Mouse (Mus musculus) telencephalon, adult 2 months (tissue): ENCODE measurements around the gene Lypd6b.

ENCODE experiments used
- DNase-seq: peaks from one replicate; pipeline ENCODE4 v3.0.0-alpha.2; 2011; ENCODE audit warnings: low read depth, low spot score

Lypd6b gene

DNA sequence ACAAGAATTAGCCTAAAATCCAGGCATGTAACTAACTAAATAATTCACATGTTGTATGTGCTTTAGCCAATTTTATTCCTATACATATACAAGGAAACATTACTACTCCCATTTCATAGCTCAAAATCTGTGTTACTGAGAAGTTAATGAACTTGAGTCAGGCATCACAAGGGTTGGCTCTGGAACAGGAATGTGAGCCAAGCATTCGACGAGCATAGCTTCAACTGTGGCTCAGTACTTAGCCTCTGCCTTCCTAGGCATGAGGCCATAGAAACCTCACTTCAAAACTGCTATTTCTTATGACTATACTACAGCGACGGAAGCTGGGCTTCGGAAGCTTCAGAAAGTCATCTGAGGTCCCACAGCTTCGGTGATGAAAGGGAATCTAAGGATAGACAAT lies 152.9 kb downstream of the Lypd6b start:
- DNase-seq: no peak

GRCm38 (mm10) chr2:49942100-49942499 lies 154.6 kb downstream of the Lypd6b start:
- no peak for DNase-seq

DNA sequence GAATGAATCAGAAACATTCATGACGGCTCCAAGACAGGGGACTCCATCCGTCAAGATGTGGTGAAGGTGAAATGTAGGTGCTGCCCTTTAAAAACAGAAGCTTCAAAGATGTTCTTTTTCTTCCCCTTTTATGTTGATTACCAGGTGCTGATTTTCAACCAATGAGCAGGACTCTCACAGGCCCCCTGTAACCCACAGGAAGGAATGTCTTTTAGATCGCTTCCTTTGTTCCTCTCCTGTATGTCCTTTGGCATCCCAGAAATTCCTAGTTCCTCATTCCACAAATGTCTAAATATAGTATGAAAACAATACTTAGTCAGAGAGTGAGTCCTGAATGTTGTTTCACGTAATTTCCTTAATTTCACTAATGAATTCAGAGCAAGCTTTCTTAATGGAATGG lies 164.2 kb downstream of the Lypd6b start:
- DNase-seq: no peak

DNA sequence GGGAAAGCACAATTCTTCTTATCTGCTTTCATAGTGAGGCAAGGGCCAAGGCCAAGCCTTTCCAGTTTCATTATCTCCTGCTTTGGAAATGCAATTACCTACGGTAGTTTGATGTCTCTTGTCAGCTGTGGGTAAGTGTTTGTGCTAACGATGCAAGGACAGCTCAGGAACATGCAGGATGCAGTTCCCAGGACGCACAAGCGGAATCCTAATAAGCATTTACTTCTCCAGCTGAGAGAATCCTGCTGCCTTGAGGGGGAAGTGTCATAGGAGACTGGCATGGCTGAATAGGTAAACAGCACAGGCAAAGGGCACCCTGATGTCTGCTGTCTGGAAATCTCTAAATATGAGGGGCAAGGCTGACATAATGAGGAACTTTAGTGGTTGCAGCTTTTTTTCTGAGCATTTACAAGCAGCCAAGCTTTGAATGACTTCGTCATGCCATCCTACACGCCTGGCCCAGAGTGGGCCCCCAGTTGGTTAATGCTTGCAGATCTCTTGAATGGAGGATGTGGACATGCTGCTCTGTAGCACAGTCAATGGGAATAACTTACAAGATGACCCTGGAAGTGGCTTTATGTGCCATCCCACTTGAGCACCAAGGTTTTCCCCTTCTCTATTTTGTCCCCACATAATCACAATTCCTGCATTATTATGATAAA lies 165.3 kb downstream of the Lypd6b start:
- DNase-seq: no peak

DNA sequence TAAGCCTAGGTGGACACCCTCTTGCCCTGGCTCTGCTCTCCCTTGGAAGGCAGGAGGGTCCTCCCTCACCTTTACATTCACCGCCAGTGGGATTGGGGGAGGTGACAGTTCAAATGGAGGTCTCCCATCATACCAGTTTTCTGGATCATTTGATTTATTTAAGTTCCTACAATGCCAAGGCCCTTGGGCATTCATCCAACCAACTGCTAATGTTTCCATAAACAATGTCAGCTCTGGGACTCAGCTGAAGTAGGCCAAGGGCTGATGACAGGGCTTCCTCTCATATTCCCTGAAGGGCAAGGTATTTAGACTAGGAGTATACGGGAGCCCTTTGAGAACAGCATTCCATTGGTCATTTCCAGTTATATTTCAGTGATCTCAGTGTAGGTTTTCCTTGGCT lies 170.0 kb downstream of the Lypd6b start:
- DNase-seq: no peak

GRCm38 (mm10) chr2:49961991-49962390 lies 174.5 kb downstream of the Lypd6b start:
- DNase-seq: no peak

DNA sequence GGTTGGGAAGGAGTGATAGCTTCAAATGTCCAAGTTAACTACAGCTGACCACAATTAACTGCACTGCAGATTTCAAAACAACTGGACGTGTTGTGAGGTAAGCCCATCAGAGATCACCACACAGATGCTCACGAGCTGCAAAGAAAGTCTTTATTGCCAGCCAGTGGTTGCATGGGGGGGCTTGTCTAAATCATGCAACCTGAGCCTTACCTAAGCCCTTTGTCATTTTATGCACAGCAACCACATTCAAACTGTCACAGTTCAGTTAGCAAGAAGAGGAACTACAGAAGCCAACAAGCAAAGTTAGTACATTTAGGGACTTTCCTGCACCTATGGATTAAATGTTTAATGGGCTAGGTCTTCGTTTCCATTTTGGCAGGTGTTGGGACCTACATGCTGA lies 177.4 kb downstream of the Lypd6b start:
- no peak for DNase-seq

DNA sequence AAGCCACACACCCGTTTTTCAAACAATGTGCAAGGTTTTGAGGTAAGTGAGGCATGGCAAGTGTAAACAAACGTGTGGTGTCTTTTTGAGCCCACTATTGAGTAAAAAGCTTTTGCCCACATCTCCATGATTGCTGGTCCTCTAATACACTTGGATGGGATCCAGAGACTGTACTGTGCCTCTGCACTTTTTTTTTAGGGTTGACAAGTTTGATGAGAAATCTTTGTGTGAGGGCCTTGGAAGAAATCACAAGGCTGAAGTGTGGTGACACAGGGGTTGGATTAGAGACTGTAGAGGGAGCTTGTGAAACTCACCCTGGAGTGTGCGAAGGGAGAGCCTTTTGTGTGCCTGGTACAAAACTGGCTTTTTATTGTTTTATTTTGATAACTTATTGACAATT lies 180.3 kb downstream of the Lypd6b start:
- no peak for DNase-seq

DNA sequence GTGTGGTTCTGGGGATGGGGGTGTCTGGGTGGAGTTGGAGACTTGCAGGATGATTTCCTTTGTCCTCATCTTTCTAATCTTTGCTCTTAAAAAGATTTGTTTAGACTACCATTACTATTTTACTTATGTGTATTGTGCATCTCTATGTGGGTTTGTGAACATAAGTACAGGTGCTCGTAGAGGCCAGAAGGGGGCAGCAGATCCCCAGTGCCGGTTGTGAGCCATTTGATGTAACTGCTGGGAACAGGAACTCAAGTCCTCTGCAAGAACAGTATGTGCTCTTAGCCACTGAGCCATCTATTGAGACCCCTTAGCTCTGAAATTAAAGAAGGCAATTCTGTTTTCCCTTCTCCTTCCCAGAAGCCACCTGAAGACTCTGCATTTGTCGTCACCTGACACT lies 183.5 kb downstream of the Lypd6b start:
- no peak for DNase-seq

DNA sequence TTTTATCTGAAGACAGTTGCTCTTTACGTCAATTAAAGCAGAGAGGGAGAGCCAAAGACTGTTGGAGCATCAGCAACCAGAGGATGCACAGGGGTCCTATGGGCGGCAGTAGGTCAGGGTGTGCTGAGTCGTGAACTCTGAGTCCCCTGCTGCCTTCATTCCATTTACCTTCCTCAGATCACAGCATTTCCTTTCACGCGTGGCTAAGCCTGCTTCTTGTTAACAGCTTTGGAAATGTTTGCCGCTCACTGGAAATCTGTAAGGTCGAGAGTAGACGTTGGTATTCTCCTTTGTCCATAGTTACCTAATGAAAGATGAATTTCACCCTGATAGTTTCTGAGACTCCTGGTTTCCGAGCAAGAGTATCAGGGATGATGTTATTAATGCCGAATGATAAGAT lies 191.1 kb downstream of the Lypd6b start:
- no peak for DNase-seq

GRCm38 (mm10) chr2:49979991-49980390 lies 192.5 kb downstream of the Lypd6b start:
- no peak for DNase-seq

DNA sequence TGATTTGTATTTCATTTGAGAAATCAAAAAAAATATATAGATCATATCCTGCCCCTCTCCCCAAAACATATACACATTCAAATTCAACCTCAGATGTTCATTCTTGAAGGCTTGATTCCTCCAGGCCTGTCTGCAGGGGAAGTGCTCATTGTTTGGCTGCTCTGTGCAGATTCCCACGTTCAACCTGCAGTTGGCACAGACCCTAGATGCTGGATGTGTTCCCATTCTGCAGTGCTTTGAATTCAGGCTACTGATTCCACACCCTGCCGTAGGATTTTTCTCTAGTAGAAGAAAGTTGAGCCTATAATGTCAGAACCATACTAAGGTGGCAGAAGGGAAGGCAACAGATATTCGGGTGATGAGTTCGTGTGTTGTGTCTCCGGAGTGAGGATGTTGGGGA lies 195.5 kb downstream of the Lypd6b start:
- peak; percentile 36 for DNase-seq

DNA sequence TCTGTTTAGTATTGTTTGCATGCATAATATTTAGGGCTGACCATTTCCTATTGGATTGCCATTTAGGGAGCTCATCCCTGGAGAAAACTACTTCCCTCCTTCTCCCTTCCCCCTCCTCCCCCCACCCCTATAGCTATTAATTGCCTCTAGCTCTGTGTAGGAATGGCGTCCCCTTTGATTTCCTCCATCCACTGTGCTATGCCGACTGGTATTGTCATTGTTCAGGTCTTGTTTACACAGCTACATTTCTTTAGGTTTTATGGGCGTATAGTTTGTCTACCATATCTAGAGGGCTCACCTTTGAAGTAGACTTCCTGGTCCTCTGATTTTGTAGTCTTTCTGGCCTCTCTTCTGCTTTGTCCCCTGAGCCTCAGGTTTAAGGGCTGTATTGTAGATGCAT lies 197.3 kb downstream of the Lypd6b start:
- no peak for DNase-seq

GRCm38 (mm10) chr2:49995841-49996240 lies 208.4 kb downstream of the Lypd6b start:
- no peak for DNase-seq

DNA sequence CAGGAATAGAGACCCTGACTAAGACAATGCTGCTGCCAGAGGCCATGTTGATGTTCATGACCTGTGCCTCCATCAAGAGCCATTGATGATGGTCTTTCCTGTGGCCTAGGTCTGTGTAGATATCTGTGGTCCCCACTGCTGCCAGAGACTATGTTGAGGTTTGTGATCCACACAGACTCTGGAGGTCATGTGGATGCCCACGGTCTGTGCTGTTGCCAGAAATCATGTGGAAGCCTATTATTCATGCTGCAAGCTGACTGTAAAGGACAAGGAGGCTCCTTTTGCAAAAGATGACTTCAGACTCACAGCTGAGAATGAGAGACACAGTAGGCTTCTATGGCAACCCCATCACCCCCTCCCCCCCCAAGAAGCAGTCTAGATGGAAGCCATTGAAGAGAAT lies 209.7 kb downstream of the Lypd6b start:
- no peak for DNase-seq
